Mouse (Mus musculus) layer of hippocampus, adult 8-10 months (tissue): Measurements from ENCODE around the gene Gm49630. TPM values are rescaled to one million over a fixed set of nuclear protein-coding genes. Genes with fewer than 3 reads are reported as not detected.
A peak's percentile ranks its signal among the peaks of the same experiment; 100 is the strongest.
"Not testable (repeated sequence)": the region's sequence is repeated elsewhere in the genome, so short reads cannot be mapped to it uniquely, and the experiment has no call there.

Experiments used
- DNase-seq, 2 experiments: peaks; one replicate each; pipeline ENCODE4 v3.0.0; 2022; ENCODE audit warnings: low spot score in 2 of 2
- total RNA-seq, 4 experiments: library from RNA; stranded (reverse); gene quantifications; 2 replicates each; pipeline ENCODE4 v1.2.4; 2022

The Gm49630 gene
- total RNA-seq = not detected

DNA sequence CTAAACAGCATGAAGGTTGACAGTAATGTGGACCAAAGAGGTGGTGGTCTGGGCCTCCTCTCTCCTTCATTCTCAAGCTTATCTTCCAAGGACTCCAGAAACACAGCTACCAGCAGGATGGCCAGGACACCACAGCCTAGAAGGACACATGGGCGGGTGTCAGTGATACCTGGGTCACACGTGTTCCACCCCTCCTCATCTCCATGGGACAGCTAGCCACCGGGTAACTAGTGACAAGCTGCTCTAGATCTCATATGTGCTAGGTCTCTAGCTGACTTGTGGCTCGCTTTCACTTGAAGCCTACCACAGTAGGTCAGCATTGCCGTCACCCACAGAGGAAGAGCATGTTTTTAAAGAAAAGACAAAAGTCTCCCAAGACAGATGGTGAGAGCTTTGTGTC is at the start of gene Gm49630:
Gene Gm49630, minus strand, starts transcription at position 101 of the 400 bp plus-strand sequence.
- DNase-seq = not testable (repeated sequence)

- DNase-seq = peak in 1 of 2 experiments; percentile 21
Observed at GRCm38 (mm10) chr17:7420191-7420973, 48.6 kb upstream of the Gm49630 start.

GRCm38 (mm10) chr17:7414601-7415310 is 43.0 kb upstream of the Gm49630 start:
- not testable (repeated sequence) for DNase-seq

- not testable (repeated sequence) for DNase-seq
Observed at GRCm38 (mm10) chr17:7413336-7413735, 41.6 kb upstream of the Gm49630 start.

GRCm38 (mm10) chr17:7399770-7400169 is 28.0 kb upstream of the Gm49630 start:
- not testable (repeated sequence) for DNase-seq

DNA sequence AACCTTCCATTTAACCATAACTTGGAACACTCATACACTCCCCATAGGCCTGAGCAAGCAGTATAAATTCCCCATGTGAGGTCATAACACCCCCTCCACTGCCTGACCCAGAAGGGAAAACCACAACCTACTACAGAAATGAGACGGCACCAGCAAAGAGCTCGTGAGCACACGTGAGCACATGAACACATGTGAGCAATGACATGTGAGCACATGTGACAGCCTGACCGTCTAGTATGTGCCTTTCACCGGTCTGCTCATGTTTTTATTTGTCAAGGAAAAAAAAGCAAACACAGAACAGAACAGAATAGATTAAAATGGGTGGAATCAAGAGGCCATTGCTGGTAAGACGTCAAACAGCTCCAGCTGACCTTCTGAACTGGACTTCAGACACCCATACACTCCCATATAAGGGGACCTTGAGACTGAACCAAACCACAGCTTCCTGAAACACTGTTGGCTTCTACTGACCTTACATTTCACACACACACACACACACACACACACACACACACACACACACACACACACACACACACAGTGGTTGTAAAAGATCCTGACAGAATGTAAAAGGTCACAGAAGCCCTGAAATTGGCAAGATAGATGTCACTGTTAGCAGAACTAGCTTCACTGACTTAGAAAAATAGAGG is 26.5 kb upstream of the Gm49630 start:
- DNase-seq = not testable (repeated sequence)

DNA sequence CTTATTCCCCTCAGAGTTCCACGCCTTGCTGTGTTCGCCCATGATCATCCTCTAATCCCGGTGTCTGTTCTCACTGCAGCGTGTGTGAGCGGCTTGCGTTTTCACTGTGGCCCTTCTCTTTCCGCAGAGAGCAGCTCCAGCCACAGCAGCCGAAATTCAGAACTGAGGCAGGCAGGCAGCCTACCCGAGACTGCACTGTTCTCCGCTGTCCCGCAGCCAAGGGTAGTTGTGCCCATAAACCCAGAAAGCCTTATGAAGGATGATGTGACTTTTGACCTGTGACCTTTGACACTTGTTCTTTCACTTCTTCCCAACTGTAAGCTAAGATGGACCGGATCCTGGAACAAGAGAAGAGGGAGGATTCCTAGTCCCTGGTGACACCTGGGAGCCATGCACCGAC is 25.3 kb upstream of the Gm49630 start:
- not testable (repeated sequence) for DNase-seq

DNA sequence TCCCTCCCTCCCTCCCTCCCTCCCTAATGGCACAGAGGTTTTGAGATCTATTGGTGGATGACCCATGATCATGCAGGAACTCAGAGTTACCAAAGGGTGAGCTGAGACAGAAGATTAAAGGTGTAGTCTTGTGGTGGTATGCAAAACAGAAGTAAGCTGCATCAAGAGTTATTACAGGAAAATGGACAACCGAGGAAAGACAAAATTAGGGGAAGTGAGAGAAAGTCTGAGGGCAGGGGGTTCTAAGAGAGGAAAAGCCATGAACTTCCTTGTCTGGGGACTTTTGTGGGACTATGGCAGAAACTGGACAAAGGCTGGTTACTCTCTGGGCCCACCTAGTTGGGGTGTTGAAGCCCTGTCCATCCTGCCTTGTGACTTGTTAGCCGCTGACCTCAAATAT is 24.5 kb upstream of the Gm49630 start:
- DNase-seq = not testable (repeated sequence)

- not testable (repeated sequence) for DNase-seq
Observed at GRCm38 (mm10) chr17:7395671-7396070, 23.9 kb upstream of the Gm49630 start.

- not testable (repeated sequence) for DNase-seq
Observed at GRCm38 (mm10) chr17:7395116-7395515, 23.3 kb upstream of the Gm49630 start.

DNA sequence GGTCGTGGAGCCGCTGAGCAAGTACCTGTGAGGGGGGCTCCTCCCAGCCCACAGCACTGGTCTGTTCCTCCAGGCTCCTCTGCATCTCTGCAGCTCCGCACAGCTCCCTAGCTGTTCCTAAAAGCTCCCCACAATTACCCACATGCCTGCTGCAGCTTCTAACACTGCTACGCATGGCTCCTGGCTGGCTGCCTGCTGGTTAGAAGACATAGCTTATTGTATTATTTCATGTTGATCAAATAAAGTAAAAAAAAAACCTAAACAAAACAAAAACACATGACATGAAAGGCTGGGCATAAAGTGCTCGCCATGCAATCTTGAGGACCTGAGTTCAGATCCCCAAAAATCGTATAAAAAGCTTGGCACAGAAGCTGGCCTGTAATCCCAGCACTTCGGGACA is 18.1 kb upstream of the Gm49630 start:
- peak in 1 of 2 experiments; percentile 45 for DNase-seq

DNA sequence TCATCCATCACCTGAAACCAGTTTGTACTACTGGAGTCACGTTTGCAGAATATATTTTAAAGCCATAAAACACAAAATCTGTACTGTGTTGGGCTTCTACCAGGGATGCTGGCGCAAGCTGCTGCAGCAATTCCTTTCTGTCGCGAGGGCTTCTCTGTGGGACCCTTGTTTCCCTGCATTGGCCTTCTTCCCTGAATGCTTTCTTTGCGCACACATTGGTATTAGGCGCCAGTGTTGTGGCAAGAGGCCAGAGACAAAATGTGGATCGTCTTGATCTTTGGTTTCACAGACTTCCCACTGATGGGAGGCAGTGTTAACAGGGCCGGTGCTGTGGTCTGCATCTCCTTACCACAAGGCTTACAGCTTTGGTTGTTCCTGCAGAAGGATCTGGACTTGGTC is 17.2 kb upstream of the Gm49630 start:
- not testable (repeated sequence) for DNase-seq

DNA sequence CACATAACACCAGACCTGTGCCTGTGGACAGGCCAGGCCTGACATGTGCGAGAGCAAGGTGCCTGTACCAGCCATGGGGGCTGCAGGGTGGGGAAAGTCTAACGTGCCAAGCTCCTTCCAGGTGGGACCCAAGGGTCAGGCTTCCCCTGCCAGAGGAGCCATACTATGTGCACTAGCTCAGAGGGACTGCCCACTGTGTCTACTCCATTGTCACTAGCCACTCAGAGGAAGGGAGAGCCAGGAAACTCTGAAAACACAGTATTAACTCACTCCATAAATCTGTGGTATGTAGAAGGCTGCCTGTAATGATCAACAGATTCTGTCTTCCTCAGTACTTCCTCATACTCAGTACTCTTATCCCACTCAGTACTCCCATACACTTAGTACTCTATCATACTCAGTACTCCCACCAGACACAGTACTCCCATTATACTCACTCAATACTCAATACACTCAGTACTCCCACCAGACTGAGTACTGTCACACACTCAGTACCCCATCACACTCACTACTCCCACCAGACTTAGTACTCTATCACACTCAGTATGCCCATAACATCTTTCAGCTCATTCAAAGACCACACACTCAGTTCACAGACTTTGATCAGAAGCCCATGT is 16.7 kb upstream of the Gm49630 start:
- not testable (repeated sequence) for DNase-seq

DNA sequence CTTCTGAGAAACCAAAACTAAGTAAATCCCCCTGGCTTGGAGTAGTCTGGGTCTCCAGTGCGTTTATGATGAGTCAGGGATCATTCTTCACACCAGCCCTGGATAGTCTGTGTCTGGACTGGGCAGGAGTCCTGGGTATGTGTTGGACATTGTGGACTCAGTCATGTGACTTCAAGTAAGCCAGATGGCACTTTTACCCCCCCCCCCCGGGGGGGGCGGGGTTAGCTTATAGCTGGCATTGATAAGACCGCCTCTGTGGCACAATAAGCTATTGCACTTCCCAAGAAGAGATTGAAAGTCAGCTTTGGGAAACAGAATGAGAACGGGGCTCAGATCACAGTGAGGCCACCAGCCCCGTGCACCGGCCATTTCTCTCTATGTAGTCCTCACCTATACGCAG is 14.2 kb upstream of the Gm49630 start:
- not testable (repeated sequence) for DNase-seq

GRCm38 (mm10) chr17:7385364-7385763 is 13.6 kb upstream of the Gm49630 start, which contains the start of gene Unc93a2:
Unc93a2 (minus strand) TSS chr17:7385464.
- not testable (repeated sequence) for DNase-seq

DNA sequence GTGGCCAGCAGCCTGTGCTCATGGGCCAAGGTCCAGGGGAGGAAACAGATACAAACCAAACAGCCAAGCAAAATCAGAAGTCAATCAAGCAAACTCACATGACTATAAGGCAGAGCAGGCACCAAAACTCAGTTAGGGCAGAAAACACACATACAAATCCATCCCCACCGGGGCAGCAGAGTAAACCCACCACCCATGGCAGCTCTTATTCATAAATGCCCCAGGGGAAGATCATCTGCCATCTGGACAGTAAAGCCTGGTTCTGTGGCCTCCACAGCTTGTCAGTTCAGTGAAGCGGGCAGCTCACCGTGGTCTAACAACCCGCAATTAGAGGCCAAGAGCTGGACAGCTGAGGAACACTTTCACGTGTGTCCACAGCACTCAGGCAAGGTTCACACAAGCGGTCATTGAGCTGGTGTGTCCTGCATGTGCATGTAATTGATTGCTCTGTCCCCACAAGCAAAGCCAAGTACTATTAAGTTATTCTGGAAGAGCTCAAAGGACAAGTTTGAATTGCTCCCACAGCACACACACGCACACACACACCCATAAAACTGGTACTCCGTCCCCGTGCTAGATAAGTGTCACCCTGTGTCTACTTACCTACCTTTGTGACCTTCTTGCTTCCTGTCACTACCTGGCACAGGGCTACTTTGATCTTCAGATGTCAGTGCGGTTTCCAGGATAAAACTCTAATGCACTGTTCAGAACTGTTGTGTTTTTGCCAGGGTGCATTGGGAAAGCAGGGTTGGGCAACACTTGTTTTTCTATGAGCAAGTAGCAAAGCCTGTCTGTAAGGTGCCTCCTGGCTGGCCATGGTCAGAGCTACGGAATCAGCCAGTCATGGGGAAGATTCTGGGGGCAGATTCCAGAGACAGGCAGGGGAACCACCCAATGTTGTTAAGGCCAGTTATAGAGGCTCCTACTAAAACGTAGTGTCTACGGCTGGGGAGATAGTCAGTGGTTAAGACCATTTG is 11.7 kb upstream of the Gm49630 start:
- not testable (repeated sequence) for DNase-seq

DNA sequence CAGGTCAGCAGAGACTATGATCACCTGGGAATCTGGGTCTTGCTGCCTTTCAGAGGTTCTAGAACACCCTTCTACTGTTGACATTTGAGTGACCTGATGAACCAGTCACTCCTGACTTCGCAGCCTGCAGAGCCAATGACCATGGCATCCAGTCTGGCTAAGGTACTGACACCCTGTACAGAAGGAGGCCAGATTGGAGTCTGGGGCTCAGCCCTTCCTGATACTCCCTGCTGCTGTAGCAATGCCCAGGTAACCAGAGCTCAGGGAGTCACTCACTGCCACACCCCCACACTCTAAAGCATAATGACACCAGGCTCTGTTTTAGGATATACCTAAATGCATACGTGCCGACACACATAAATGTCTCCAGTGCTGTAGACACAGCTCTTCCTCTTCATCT is 10.9 kb upstream of the Gm49630 start:
- DNase-seq = not testable (repeated sequence)

GRCm38 (mm10) chr17:7377907-7378306 is 6.1 kb upstream of the Gm49630 start:
- not testable (repeated sequence) for DNase-seq

- not testable (repeated sequence) for DNase-seq
Observed at GRCm38 (mm10) chr17:7376951-7377700, 5.3 kb upstream of the Gm49630 start.
